Mouse (Mus musculus): ENCODE results near the gene Nat8f2. TPM values are rescaled to one million over a fixed set of nuclear protein-coding genes. Genes with fewer than 3 reads are reported as not detected.
"Not testable (repeated sequence)": the region's sequence is repeated elsewhere in the genome, so short reads cannot be mapped to it uniquely, and the experiment has no call there.

Nat8f2 gene
- polyA plus RNA-seq, 1 experiment from 2014 or later = not detected

GRCm38 (mm10) chr6:85898596-85899475 is 29.9 kb upstream of the Nat8f2 start:
- H3K4me3 ChIP-seq; H3K4me2 ChIP-seq (replicated peaks); H3K4me1 ChIP-seq; H3K36me3 ChIP-seq; H3K27me3 ChIP-seq; H3K9me3 ChIP-seq; ATAC-seq (ENCODE audit: insufficient number of reproducible peaks, insufficient read depth, low FRiP score, low TSS enrichment); H3K9ac ChIP-seq; H3K27ac ChIP-seq: not testable (repeated sequence)
- 81% methylated on average over 7 of the region's 8 CpGs for WGBS

- not testable (repeated sequence) for H3K9ac ChIP-seq; H3K4me1 ChIP-seq; H3K9me3 ChIP-seq; ATAC-seq (ENCODE audit: insufficient number of reproducible peaks, insufficient read depth, low FRiP score, low TSS enrichment); H3K27ac ChIP-seq; H3K4me2 ChIP-seq (replicated peaks); H3K27me3 ChIP-seq; H3K4me3 ChIP-seq; H3K36me3 ChIP-seq
- WGBS = 72% methylated on average over 25 of the region's 25 CpGs
These were observed 26.2 kb upstream of the Nat8f2 start for GRCm38 (mm10) chr6:85895061-85895648.

GRCm38 (mm10) chr6:85888961-85889360 is 20.0 kb upstream of the Nat8f2 start:
- H3K4me2 ChIP-seq (replicated peaks) = no peak overlapping the region
- no peaks in the 10 kb centered on the region for H3K4me1 ChIP-seq
- H3K4me3 ChIP-seq = no peak overlapping the region
- no peak for ATAC-seq (ENCODE audit: insufficient number of reproducible peaks, insufficient read depth, low FRiP score, low TSS enrichment)
- H3K27me3 ChIP-seq = no peaks in the 10 kb centered on the region
- WGBS = 98% methylated on average over 2 of the region's 2 CpGs
- no peaks in the 10 kb centered on the region for H3K36me3 ChIP-seq
- no peak overlapping the region for H3K9ac ChIP-seq
- H3K9me3 ChIP-seq = peaks cover 5% of the 10 kb centered on the region
- H3K27ac ChIP-seq = no peak overlapping the region

- WGBS = 81% methylated on average over 1 of the region's 1 CpGs
- H3K9ac ChIP-seq = no peak overlapping the region
- no peak for ATAC-seq (ENCODE audit: insufficient number of reproducible peaks, insufficient read depth, low FRiP score, low TSS enrichment)
- no peaks in the 10 kb centered on the region for H3K27me3 ChIP-seq
- H3K4me1 ChIP-seq = no peaks in the 10 kb centered on the region
- H3K9me3 ChIP-seq = peaks cover 19% of the 10 kb centered on the region
- no peaks in the 10 kb centered on the region for H3K36me3 ChIP-seq
- no peak overlapping the region for H3K27ac ChIP-seq
- H3K4me3 ChIP-seq = no peak overlapping the region
- no peak overlapping the region for H3K4me2 ChIP-seq (replicated peaks)
These were observed 15.4 kb upstream of the Nat8f2 start for GRCm38 (mm10) chr6:85884311-85884710.

- H3K27me3 ChIP-seq; H3K4me1 ChIP-seq; H3K4me2 ChIP-seq (replicated peaks); H3K4me3 ChIP-seq; H3K36me3 ChIP-seq; H3K27ac ChIP-seq; ATAC-seq (ENCODE audit: insufficient number of reproducible peaks, insufficient read depth, low FRiP score, low TSS enrichment); H3K9ac ChIP-seq: not testable (repeated sequence)
- H3K9me3 ChIP-seq = peaks cover 19% of the 10 kb centered on the region
- 92% methylated on average over 9 of the region's 9 CpGs for WGBS
These were observed 14.3 kb upstream of the Nat8f2 start for GRCm38 (mm10) chr6:85883246-85883645.

- Histone ChIP-seq H3K27me3 (no peaks in the 10 kb centered on the region), H3K4me2 (replicated peaks) (no peak overlapping the region), H3K36me3 (no peaks in the 10 kb centered on the region), H3K27ac (no peak overlapping the region), H3K4me3 (no peak overlapping the region), H3K9me3 (no peaks in the 10 kb centered on the region), H3K4me1 (no peaks in the 10 kb centered on the region), H3K9ac (no peak overlapping the region)
- WGBS = 64% methylated on average over 8 of the region's 8 CpGs
- no peak for ATAC-seq (ENCODE audit: insufficient number of reproducible peaks, insufficient read depth, low FRiP score, low TSS enrichment)
These were observed 950 bp downstream of the Nat8f2 start for GRCm38 (mm10) chr6:85867726-85868690.

GRCm38 (mm10) chr6:85866995-85867394 is 2.0 kb downstream of the Nat8f2 start:
- H3K4me3 ChIP-seq; H3K4me2 ChIP-seq (replicated peaks); ATAC-seq (ENCODE audit: insufficient number of reproducible peaks, insufficient read depth, low FRiP score, low TSS enrichment); H3K36me3 ChIP-seq; H3K27me3 ChIP-seq; H3K9ac ChIP-seq; H3K4me1 ChIP-seq; H3K27ac ChIP-seq; H3K9me3 ChIP-seq: not testable (repeated sequence)
- 86% methylated on average over 1 of the region's 1 CpGs for WGBS

- not testable (repeated sequence) for ATAC-seq (ENCODE audit: insufficient number of reproducible peaks, insufficient read depth, low FRiP score, low TSS enrichment); H3K27ac ChIP-seq; H3K4me3 ChIP-seq; H3K9ac ChIP-seq; H3K36me3 ChIP-seq; H3K4me2 ChIP-seq (replicated peaks); H3K4me1 ChIP-seq; H3K27me3 ChIP-seq; H3K9me3 ChIP-seq
- WGBS = 82% methylated on average over 3 of the region's 3 CpGs
These were observed 2.8 kb downstream of the Nat8f2 start for GRCm38 (mm10) chr6:85866166-85866565.

- H3K27me3 ChIP-seq, H3K36me3 ChIP-seq, H3K9me3 ChIP-seq: not testable (repeated sequence)
These were observed 3.9 kb downstream of the Nat8f2 start for GRCm38 (mm10) chr6:85864900-85865639.

GRCm38 (mm10) chr6:85863840-85864239 is 5.1 kb downstream of the Nat8f2 start:
- no peaks in the 10 kb centered on the region for H3K36me3 ChIP-seq
- ATAC-seq (ENCODE audit: insufficient number of reproducible peaks, insufficient read depth, low FRiP score, low TSS enrichment) = no peak
- WGBS = 91% methylated on average over 2 of the region's 2 CpGs
- no peaks in the 10 kb centered on the region for H3K4me1 ChIP-seq
- no peak overlapping the region for H3K9ac ChIP-seq
- no peaks in the 10 kb centered on the region for H3K27me3 ChIP-seq
- no peak overlapping the region for H3K4me3 ChIP-seq
- H3K27ac ChIP-seq = no peak overlapping the region
- no peak overlapping the region for H3K4me2 ChIP-seq (replicated peaks)
- no peaks in the 10 kb centered on the region for H3K9me3 ChIP-seq

More at GRCm38 (mm10) chr6:85864900-85865639, 3.9 kb downstream of the Nat8f2 start:
- H3K4me3 ChIP-seq; H3K4me1 ChIP-seq; H3K27ac ChIP-seq; H3K9ac ChIP-seq; H3K4me2 ChIP-seq (replicated peaks); ATAC-seq (ENCODE audit: insufficient number of reproducible peaks, insufficient read depth, low FRiP score, low TSS enrichment): not testable (repeated sequence)
- WGBS = 76% methylated on average over 5 of the region's 7 CpGs

- H3K36me3 ChIP-seq = no peaks in the 10 kb centered on the region
- H3K4me3 ChIP-seq = no peak overlapping the region
- WGBS = 80% methylated on average over 2 of the region's 2 CpGs
- no peaks in the 10 kb centered on the region for H3K27me3 ChIP-seq
- H3K4me2 ChIP-seq (replicated peaks) = no peak overlapping the region
- H3K4me1 ChIP-seq = no peaks in the 10 kb centered on the region
- no peak overlapping the region for H3K9ac ChIP-seq
- H3K9me3 ChIP-seq = no peaks in the 10 kb centered on the region
- no peak overlapping the region for H3K27ac ChIP-seq
- ATAC-seq (ENCODE audit: insufficient number of reproducible peaks, insufficient read depth, low FRiP score, low TSS enrichment) = no peak
These were observed 5.8 kb downstream of the Nat8f2 start for GRCm38 (mm10) chr6:85863136-85863535.

Data from embryonic facial prominence, embryonic 12.5 days (tissue).